Comparison of ENCODE assay signal across 9 mouse cellular contexts in genomic region chr4:63404205-63404604, GRCm38 (mm10). TPM values are rescaled to one million over a fixed set of nuclear protein-coding genes. Genes with fewer than 3 reads are reported as not detected.
DNase-seq lines count a peak whose midpoint lies in the region; ATAC-seq and TF ChIP-seq lines count a peak whose summit lies in the region.
"Had no signal": no experiment of that assay in that cellular context is flagged by ENCODE, and none has a peak within 500 bp of the region (broad histone marks: within the 10 kb centered on the region; RNA-seq: fewer than 3 reads in every experiment).

No protein-coding gene starts in this region.

- H3K4me2 ChIP-seq in forebrain, embryonic 14.5 days (ENCODE audit: low read length) = peak overlapping the region; percentile 49; the same call in 1 of the 2 replicates
- peak overlapping the region; percentile 70 for H3K4me2 ChIP-seq in lung, embryonic 16.5 days (ENCODE audit: low read depth, low read length)

- H3K27me3 ChIP-seq in forebrain, embryonic 14.5 days (replicated peaks; ENCODE audit: control insufficient read depth, insufficient read depth, low read length) = no peaks in the 10 kb centered on the region
- H3K27me3 ChIP-seq in lung, embryonic 16.5 days (ENCODE audit: control insufficient read depth, insufficient read depth, low read depth, low read length) = no peaks in the 10 kb centered on the region
- no peaks in the 10 kb centered on the region for H3K27me3 ChIP-seq in thymus, adult 2 months (ENCODE audit: control insufficient read depth, insufficient read depth, low read length)

- WGBS in forebrain, embryonic 14.5 days = 80% methylated on average over 7 of the region's 7 CpGs
- WGBS in lung, embryonic 16.5 days = 27% methylated on average over 7 of the region's 7 CpGs
- 7% methylated on average over 7 of the region's 7 CpGs for WGBS in thymus, adult 2 months

- H3K4me3 ChIP-seq in forebrain, embryonic 14.5 days (ENCODE audit: low read depth, low read length) = no peak overlapping the region
- no peak overlapping the region for H3K4me3 ChIP-seq in lung, embryonic 16.5 days (ENCODE audit: low read length)
- H3K4me3 ChIP-seq in thymus, adult 2 months (ENCODE audit: control insufficient read depth, insufficient read depth, low read length) = peak overlapping the region; percentile 6

- H3K9ac ChIP-seq in forebrain, embryonic 14.5 days (ENCODE audit: low read length) = peak overlapping the region; percentile 4; the same call in 1 of the 2 replicates
- H3K9ac ChIP-seq in lung, embryonic 16.5 days (ENCODE audit: low read length) = peak overlapping the region; percentile 43

- H3K9me3 ChIP-seq in forebrain, embryonic 14.5 days (replicated peaks; ENCODE audit: control insufficient read depth, low read length) = no peaks in the 10 kb centered on the region
- no peaks in the 10 kb centered on the region for H3K9me3 ChIP-seq in lung, embryonic 16.5 days (ENCODE audit: control insufficient read depth, low read length)

- peaks cover 73% of the 10 kb centered on the region for H3K4me1 ChIP-seq in forebrain, embryonic 14.5 days (ENCODE audit: control insufficient read depth, insufficient read depth, low read length)
- H3K4me1 ChIP-seq in lung, embryonic 16.5 days (replicated peaks; ENCODE audit: control insufficient read depth, insufficient read depth, low read length) = peaks cover 79% of the 10 kb centered on the region
- peaks cover 71% of the 10 kb centered on the region for H3K4me1 ChIP-seq in thymus, adult 2 months (replicated peaks; ENCODE audit: control insufficient read depth, insufficient read depth, low read length)

- ATAC-seq in forebrain, embryonic 14.5 days = no peak
- no peak for ATAC-seq in lung, embryonic 16.5 days (ENCODE audit: low read depth)
- no peak for ATAC-seq in frontal cortex, adult (ENCODE audit: low TSS enrichment)

- peak overlapping the region; percentile 92 for H3K27ac ChIP-seq in forebrain, embryonic 14.5 days (ENCODE audit: low read depth, low read length)
- H3K27ac ChIP-seq in lung, embryonic 16.5 days (ENCODE audit: low read length) = peak overlapping the region; percentile 97
- H3K27ac ChIP-seq in thymus, adult 2 months (ENCODE audit: control insufficient read depth, insufficient read depth, low read length) = peak overlapping the region; percentile 93

- no peak for TF ChIP-seq CTCF in thymus, adult 2 months (IDR thresholded peaks at IDR 0.05; ENCODE audit: borderline replicate concordance, control insufficient read depth, extremely low read depth, insufficient read depth, low read length, poor library complexity)

- TF ChIP-seq POLR2A in thymus, adult 2 months (IDR thresholded peaks at IDR 0.05; ENCODE audit: control insufficient read depth, extremely low read depth, insufficient read depth, low read length, poor library complexity) = peak; percentile 42

- peak; percentile 16 to 20 for DNase-seq in kidney, postnatal 4 days
- no peak for DNase-seq in kidney, postnatal 25 days
- no peak for DNase-seq in forebrain, embryonic 14.5 days (ENCODE audit: low spot score)
- peak; percentile 72 for DNase-seq in thymus, adult 2 months
- DNase-seq in Muller cell, postnatal 12 days (ENCODE audit: inconsistent ontology term) = no peak
- DNase-seq in embryo, embryonic 10.5 days (ENCODE audit: low spot score) = no peak

- H3K36me3 ChIP-seq in forebrain, embryonic 14.5 days (ENCODE audit: control insufficient read depth, insufficient read depth, low read length) = peaks cover 3% of the 10 kb centered on the region; the same call in 1 of the 2 replicates
- no peaks in the 10 kb centered on the region for H3K36me3 ChIP-seq in lung, embryonic 16.5 days (ENCODE audit: control insufficient read depth, insufficient read depth, low read length)
- H3K36me3 ChIP-seq in thymus, adult 2 months (ENCODE audit: control insufficient read depth, insufficient read depth, low read length) = no peaks in the 10 kb centered on the region

RNA-seq across cellular contexts. Expression of gene Akna, which starts 1.1 kb away (rescaled TPM):
- 5.7 and 8.5 TPM in 2 replicates for polyA plus RNA-seq in forebrain, embryonic 14.5 days (2014; fragmentation: Nextera tagmentation; extraction: Ambion mirVana)
- polyA plus RNA-seq in lung, embryonic 16.5 days (2015; fragmentation: Nextera tagmentation; extraction: Ambion mirVana) = 10.2 and 10.6 TPM in 2 replicates
- polyA plus RNA-seq in thymus, adult 2 months (2012; rRNA removed) = 76.6 and 92.4 TPM in 2 replicates

RNA-seq across cellular contexts. Expression of gene Orm2, which starts 42.0 kb away (rescaled TPM):
- not detected in 2 replicates for polyA plus RNA-seq in forebrain, embryonic 14.5 days (2014; fragmentation: Nextera tagmentation; extraction: Ambion mirVana)
- polyA plus RNA-seq in lung, embryonic 16.5 days (2015; fragmentation: Nextera tagmentation; extraction: Ambion mirVana) = not detected in 2 replicates
- polyA plus RNA-seq in thymus, adult 2 months (2012; rRNA removed) = 0.31 and 0.38 TPM in 2 replicates
- polyA plus RNA-seq: testis, adult 2 months had no signal

RNA-seq across cellular contexts. Expression of gene Orm3, which starts 48.2 kb away (rescaled TPM):
- polyA plus RNA-seq in forebrain, embryonic 14.5 days (2014; fragmentation: Nextera tagmentation; extraction: Ambion mirVana) = not detected in 2 replicates
- polyA plus RNA-seq in lung, embryonic 16.5 days (2015; fragmentation: Nextera tagmentation; extraction: Ambion mirVana) = not detected in 2 replicates
- polyA plus RNA-seq in thymus, adult 2 months (2012; rRNA removed) = 0.18 and 0.28 TPM in 2 replicates
- polyA plus RNA-seq: testis, adult 2 months had no signal

RNA-seq across cellular contexts. Expression of gene Orm1, which starts 59.8 kb away (rescaled TPM):
- polyA plus RNA-seq in forebrain, embryonic 14.5 days (2014; fragmentation: Nextera tagmentation; extraction: Ambion mirVana) = not detected in 2 replicates
- polyA plus RNA-seq in lung, embryonic 16.5 days (2015; fragmentation: Nextera tagmentation; extraction: Ambion mirVana) = 0.48 TPM in 1 of 2 replicates, not detected in the other
- 3.5 and 5.3 TPM in 2 replicates for polyA plus RNA-seq in thymus, adult 2 months (2012; rRNA removed)
- polyA plus RNA-seq: testis, adult 2 months had no signal

Comparison
In these comparisons a context has a peak if more than half of its experiments do, and no peak if none do; other contexts are left out.
1. DNase-seq: peak in kidney, postnatal 4 days (2 of 2) and thymus, adult 2 months (single experiment); none in kidney, postnatal 25 days (0 of 2), forebrain, embryonic 14.5 days (single experiment), Muller cell, postnatal 12 days (single experiment) and embryo, embryonic 10.5 days (single experiment).
2. Peak in every context shown above with its lines, with median percentiles within 50 percentile points of each other: H3K27ac ChIP-seq.